Mouse (Mus musculus): ENCODE results near the gene Adra1d.

- no peak for TF ChIP-seq POLR2A (IDR thresholded peaks at IDR 0.05; ENCODE audit: insufficient read depth, low read depth, low read length)
- no peak for TF ChIP-seq EP300 (IDR thresholded peaks at IDR 0.05; ENCODE audit: insufficient read depth, low read depth, low read length)
These were observed 16.4 kb downstream of the Adra1d start for GRCm38 (mm10) chr2:131545386-131546307.
